Mouse (Mus musculus) right cerebral cortex, postnatal 36 days (tissue): Measurements from ENCODE around the gene Fxyd3.

Source experiments
- DNase-seq, 2 experiments: peaks; one replicate each; pipeline ENCODE4 v3.0.0; 2022; ENCODE audit warnings: low spot score in 2 of 2, mixed read lengths in 1 of 2

The Fxyd3 gene

GRCm38 (mm10) chr7:31072326-31072725, 4.2 kb downstream of the Fxyd3 start:
- DNase-seq = no peak

- no peak for DNase-seq
Observed at GRCm38 (mm10) chr7:31070324-31070723, 6.2 kb downstream of the Fxyd3 start.

- no peak for DNase-seq
Observed at GRCm38 (mm10) chr7:31069491-31069890, 7.0 kb downstream of the Fxyd3 start.

GRCm38 (mm10) chr7:31067836-31068235, 8.7 kb downstream of the Fxyd3 start:
- no peak for DNase-seq

- DNase-seq = no peak
Observed at GRCm38 (mm10) chr7:31063074-31063560, 13.4 kb downstream of the Fxyd3 start.

- DNase-seq = no peak
Observed at GRCm38 (mm10) chr7:31060621-31061010, 15.9 kb downstream of the Fxyd3 start.

- DNase-seq = no peak
Observed at GRCm38 (mm10) chr7:31059919-31060620, 16.4 kb downstream of the Fxyd3 start.

GRCm38 (mm10) chr7:31059108-31059507, 17.4 kb downstream of the Fxyd3 start, which contains the start of gene Lgi4:
Gene Lgi4 (plus strand): TSS chr7:31059342.
- peak; percentile 73 to 74 for DNase-seq

GRCm38 (mm10) chr7:31058211-31058610, 18.3 kb downstream of the Fxyd3 start:
- DNase-seq = no peak

- no peak for DNase-seq
Observed at GRCm38 (mm10) chr7:31057730-31058129, 18.8 kb downstream of the Fxyd3 start.

- no peak for DNase-seq
Observed at GRCm38 (mm10) chr7:31057071-31057470, 19.4 kb downstream of the Fxyd3 start, which contains the start of gene Fxyd1. Gene Fxyd1 (minus strand): TSS chr7:31057199.

GRCm38 (mm10) chr7:31056448-31056847, 20.1 kb downstream of the Fxyd3 start:
- no peak for DNase-seq

- DNase-seq = no peak
Observed at GRCm38 (mm10) chr7:31055883-31056282, 20.6 kb downstream of the Fxyd3 start.

GRCm38 (mm10) chr7:31055354-31055824, 21.1 kb downstream of the Fxyd3 start:
- no peak for DNase-seq

- DNase-seq = no peak
Observed at GRCm38 (mm10) chr7:31054661-31055320, 21.7 kb downstream of the Fxyd3 start.

GRCm38 (mm10) chr7:31053882-31054447, 22.5 kb downstream of the Fxyd3 start:
- no peak for DNase-seq

- peak; percentile 77 to 80 for DNase-seq
Observed at GRCm38 (mm10) chr7:31052636-31053434, 23.7 kb downstream of the Fxyd3 start.

GRCm38 (mm10) chr7:31052251-31052635, 24.3 kb downstream of the Fxyd3 start:
- no peak for DNase-seq

- DNase-seq = no peak
Observed at GRCm38 (mm10) chr7:31051321-31052021, 25.0 kb downstream of the Fxyd3 start, which contains the start of gene Fxyd7. Gene Fxyd7 (minus strand): TSS chr7:31051467.

GRCm38 (mm10) chr7:31050921-31051320, 25.6 kb downstream of the Fxyd3 start:
- peak; percentile 52 to 72 for DNase-seq

GRCm38 (mm10) chr7:31050487-31050886, 26.0 kb downstream of the Fxyd3 start:
- DNase-seq = no peak
